Mouse (Mus musculus) spleen, postnatal 14 days (tissue): ENCODE measurements around the gene Cox6b2.
"Not testable (repeated sequence)": the region's sequence is repeated elsewhere in the genome, so short reads cannot be mapped to it uniquely, and the experiment has no call there.

ENCODE experiments used
- DNase-seq, 2 experiments: peaks; one replicate each; pipeline ENCODE4 v3.0.0; 2021 to 2022; ENCODE audit warnings: low spot score in 2 of 2

Gene Cox6b2

GRCm38 (mm10) chr7:4752821-4753570 lies at the start of gene Cox6b2:
Gene Cox6b2, minus strand, starts transcription at chr7:4753094.
- peak; percentile 70 to 79 for DNase-seq

- no peak for DNase-seq
Measured at GRCm38 (mm10) chr7:4802247-4802646, 49.4 kb upstream of the Cox6b2 start.

DNA sequence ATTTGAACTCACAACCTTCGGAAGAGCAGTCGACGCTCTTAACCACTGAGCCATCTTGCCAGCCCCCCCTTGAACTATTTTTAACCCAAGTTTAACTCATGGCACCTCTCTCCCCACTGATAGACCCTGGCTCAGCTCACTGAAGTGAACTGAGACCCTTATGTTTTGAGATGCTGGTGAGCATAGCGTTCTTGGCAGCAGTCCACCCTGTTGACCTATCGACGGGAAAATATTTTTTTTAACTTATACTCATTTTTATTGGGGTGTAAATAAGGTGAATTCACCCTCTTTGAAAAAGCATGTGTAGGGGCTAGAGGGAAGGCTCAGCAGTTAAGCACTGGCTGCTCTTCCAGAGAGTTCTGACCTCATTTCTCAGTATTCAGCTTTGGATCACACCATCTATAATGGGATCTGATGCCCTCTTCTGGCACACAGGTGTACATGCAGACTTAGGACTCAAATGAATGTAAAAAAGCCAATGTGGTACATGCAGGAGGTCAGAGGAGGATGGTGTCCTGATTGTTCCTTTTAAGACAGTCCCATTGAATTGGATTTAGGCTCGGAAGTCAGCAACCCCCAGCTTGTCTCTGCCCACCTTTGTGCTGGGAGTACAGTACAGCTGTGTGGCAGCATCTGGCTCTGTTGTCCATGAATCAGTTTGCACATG lies 43.0 kb upstream of the Cox6b2 start:
- DNase-seq: no peak

- no peak for DNase-seq
Measured at GRCm38 (mm10) chr7:4794631-4795168, 41.8 kb upstream of the Cox6b2 start.

DNA sequence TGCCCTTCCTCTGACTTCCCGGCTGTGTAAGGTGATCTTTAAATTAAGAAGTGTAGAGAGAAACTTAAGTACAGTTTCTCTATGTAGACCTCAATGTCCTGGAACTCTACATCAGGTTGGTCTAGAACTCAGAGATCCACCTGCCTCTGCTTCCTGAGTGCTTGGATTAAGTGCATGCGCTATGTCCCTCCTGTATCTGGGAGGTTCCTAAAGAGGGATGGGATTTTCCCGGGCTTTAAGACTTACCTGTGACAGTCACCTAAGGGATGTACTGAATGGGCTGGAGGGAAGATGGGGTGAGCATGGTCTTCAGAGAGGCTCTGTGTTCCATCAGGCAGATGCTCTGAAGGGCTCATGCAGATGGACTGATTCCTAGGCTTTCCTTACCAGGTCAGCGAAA lies 40.8 kb upstream of the Cox6b2 start:
- no peak for DNase-seq

GRCm38 (mm10) chr7:4793248-4793647 lies 40.4 kb upstream of the Cox6b2 start:
- DNase-seq: not testable (repeated sequence)

DNA sequence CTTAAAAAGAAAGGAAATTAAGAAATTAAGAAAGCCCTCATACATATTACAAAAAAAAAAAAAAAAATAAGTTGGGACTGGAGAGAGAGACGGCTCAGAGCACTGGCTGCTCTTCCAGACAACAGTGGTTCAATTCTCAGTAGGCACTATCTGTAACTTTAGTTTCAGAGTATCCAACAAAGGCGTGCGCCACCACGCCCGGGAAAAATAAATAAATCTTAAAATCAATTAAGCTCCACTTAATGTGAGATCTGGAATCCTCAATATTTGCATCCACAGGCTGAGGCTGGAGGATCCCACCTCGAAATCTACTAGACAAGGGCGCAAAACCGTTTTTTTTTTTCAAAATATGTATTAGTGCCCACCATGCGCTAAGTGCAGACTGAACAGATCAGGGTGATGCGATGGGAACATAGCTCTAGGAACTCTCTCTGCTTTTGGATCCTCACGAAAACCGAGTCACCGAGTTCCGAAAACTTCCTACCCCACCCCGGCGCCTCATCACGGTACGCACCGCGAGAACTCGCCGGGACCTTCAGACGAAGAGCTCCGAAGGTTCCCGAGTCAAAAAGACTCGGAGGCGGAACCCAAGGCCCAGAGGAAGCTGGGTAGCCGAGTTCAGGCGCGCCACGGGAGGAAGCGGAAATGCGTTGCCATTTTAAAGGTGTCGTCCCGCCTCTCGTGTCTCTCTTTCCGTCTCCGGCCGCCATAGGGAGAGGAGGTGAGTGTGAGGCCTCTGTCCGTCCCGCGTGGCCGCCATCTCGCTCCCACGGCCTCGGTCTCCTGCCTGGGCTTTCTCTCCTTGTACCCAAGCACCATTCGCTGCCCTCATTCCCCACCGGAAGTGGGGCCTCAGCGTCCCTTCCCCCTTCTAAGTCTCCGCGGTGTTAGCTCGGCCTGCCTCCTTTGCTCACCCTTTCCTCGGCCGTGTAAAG lies 39.7 kb upstream of the Cox6b2 start, which contains the start of gene Rpl28:
Gene Rpl28, plus strand, starts transcription at position 597 of the 935 bp plus-strand sequence.
- DNase-seq: peak; percentile 86 to 92

DNA sequence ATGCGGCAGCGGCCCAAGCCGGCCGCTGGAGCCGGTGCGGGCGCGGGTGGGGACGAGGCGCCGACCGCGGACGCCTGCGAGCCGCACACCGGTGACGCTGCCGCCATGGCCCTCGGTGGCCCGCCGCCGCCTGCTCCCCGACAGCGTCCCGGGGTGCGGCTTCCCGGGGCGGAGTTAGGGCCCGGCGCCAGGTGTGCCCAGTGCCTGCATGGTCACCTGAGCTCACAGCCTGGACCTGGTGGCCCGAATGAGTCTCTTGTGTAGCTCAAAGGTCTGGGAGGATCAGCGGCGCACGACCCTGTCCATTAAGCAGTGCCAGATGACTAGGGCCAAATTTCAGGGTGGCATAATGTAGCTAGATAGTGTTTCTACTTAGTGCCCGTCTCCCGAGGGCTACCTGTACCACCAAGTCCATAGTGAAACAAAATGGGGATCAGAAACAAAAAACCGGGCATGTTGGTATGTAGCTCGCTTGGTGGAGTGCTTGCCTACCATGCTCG lies 36.6 kb upstream of the Cox6b2 start, which contains the start of gene Tmem238:
Gene Tmem238, minus strand, starts transcription at position 221 of the 500 bp plus-strand sequence.
- DNase-seq: peak; percentile 32 to 33

DNA sequence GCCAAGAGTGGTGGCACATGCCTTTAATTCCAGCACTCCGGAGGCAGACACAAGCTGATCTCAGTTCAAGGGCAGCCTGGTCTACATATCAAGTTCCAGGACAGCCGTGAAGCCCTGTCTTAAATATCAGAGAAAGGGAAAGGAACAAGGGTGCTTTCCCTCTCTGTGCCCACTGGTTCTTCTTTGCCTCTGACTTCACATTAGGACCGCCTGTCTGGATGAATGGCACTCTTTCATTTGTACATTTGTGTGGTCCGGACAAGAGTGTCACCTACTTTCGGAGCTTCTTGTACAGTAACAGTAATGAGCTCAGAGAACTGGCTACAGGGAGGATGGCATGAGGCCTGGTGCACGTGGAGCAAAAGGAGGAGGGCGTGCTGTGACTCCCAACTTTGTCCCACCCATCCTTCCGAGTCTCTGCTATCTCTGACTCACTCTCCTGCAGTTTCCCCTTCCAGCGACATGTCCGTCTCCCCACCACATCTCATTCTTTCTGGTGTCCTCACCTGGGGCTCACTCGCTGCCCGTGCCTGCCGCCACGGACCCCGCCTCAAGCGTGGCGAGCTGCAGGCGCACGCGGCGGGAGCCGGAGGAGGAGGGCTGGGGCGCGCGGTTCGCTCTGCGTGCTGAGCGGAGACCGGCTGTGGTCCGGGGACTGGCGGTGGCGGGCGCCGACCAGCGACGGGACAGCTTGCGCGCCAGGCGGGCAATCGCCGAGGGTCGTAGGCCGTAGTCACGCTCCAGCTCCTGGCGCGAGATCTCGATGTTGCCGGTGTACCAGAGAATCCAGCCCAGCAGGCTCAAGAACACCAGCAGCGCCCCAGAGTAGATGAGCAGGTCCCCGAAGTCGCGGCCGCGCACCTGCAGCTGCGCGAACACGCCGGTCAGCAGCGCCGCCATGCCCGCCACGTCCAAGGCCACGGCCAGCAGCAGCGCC lies 35.9 kb upstream of the Cox6b2 start:
- DNase-seq: peak; percentile 32 to 42

DNA sequence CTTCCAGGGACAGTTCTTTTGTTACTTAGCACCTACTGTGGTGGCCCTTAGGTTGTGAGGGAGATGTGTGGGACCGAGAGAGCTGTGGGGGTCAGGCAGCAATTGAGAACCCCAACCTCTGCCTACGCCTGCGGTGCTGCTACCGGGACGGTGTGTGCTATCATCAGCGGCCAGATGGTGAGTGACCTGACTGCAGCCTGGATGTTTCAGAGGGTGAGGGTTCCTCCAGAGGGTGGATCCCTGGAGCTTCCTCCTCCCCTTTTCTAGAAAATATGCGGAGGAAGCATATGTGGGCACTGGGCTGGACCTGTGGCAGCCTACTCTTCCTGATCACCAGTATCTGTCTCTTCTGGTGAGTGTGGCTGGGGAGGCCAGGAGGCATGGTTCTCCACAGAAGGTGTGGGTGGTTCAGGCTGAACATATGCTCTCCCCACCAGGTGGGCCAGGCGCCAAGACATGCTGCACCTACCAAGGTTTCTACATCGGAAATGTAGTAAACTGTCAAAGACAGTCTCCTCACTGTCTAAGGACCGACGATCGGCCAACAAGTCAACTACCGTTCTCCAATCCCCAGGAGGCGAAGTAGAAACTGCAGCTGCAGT lies 30.9 kb upstream of the Cox6b2 start:
- DNase-seq: no peak

DNA sequence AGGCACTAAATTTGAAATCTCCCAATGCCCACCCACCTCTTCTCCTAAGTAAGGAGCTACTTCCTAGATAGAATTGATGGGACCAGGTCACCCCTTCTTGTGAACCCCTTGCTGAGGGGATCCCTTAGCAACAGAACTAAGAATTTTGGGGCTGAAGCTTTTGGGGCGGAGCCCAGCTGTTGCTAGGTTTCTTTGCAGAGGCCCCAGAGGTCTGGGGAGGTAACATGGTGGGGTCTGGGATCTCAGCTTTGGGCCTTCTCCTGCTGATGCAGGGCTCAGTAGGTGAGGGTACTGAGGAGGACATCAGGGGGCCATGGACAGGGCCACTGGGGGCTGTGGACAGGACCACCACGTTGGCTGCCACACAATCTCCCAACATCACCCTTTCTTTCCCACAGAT lies 29.9 kb upstream of the Cox6b2 start, which contains the start of the genes Il11 and Tmem190:
Gene Il11, minus strand, starts transcription at position 101 of the 400 bp plus-strand sequence.
Gene Tmem190, plus strand, starts transcription at position 179 of the 400 bp plus-strand sequence.
- DNase-seq: no peak

- DNase-seq: no peak
Measured at GRCm38 (mm10) chr7:4782130-4782529, 29.2 kb upstream of the Cox6b2 start.

- DNase-seq: no peak
Measured at GRCm38 (mm10) chr7:4779921-4780320, 27.0 kb upstream of the Cox6b2 start.

DNA sequence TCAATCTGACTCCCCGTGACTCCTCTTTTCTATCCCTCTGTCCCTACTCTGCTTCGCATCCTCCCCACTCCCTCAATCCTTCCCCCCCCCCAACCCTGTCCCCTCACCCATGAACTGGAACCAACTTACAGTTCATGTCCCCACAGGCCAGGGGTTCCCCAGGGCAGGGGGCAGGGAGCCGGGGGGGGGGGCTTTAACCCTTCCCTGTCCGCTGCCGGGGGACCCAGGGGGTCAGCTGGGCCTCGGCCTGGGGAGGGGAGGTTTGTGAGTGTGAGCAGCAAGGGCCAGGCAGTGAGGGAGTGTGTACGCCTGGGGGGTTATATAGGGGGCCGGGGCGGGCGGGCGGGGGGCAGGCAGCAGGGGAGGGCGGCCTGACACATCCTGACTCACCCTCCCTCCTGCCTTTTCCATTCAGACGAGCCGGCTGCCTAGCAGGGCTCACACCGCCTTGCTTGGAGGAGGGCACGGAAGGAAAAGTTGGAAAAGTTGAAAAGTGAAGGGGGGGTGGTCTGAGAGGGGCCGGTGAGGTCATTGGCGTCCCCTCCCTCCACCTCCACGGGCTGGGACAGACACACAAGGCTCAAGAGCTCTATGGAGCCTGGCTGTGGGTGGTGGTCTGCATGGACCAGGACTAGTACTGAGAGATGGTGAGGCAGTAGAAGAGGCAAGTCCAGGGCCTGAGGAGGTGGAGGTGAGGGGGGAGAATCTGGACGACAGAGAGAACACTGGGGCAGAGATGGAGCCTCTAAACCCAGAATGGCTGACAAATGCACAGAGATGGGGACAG lies 25.1 kb upstream of the Cox6b2 start:
- no peak for DNase-seq

GRCm38 (mm10) chr7:4776861-4777830 lies 24.3 kb upstream of the Cox6b2 start:
- DNase-seq: no peak

GRCm38 (mm10) chr7:4776131-4776530 lies 23.2 kb upstream of the Cox6b2 start:
- no peak for DNase-seq

DNA sequence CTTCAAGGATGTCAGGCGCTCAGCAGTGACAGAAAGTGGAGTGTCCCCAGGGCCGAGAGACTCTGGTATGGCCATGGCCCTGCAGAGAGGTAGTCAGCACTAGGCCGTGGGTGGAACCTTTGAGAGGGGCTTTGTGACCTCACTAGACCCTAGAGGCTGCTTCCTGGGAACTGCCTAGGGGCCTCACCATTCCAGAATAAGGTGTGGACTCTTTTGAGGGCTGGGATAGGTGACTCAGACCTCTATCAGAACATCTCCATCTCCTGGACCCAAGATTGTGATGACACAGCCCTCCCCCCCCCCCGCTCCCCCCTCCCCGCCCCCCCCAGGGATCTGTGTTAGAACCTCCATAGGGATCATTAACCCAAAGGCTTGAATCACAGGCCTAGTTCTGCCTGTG lies 18.3 kb upstream of the Cox6b2 start, which contains the start of gene Fam71e2:
Gene Fam71e2, minus strand, starts transcription at position 101 of the 400 bp plus-strand sequence.
- DNase-seq: no peak
